Mouse (Mus musculus) granulocyte monocyte progenitor cell, adult 5-6 weeks (primary cell): ENCODE measurements at regions not wholly inside any gene's neighbourhood (a gene's known extent, or its start where the extent isn't known, plus 50 kb on each side); places are given as distances from the start of the nearest gene placed in this dataset.

Source experiments
- ATAC-seq: replicated peaks from 2 replicates; pipeline ENCODE4 v1.8.0; 2016; ENCODE audit warnings: mild to moderate bottlenecking, moderate TSS enrichment, inconsistent platforms; ENCODE audit not compliant: poor library complexity, severe bottlenecking

DNA sequence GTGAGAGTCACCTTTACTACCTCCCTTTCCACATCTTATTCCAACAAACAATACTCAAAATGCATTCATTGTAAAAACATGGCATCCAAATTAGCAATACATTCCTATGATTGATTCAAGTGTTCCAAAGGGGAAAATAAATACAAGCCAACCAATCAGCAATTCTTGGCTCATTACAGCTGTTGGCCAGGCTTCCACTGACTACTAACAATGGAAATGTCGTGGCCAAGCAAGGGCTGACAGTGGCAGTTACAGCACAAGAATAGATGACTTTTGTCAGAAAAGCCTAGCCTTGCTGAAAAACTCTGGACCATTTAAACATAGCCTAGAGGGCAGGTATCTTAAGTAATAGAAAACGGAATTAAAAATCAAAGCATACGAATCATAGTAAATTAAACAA is 148.8 kb upstream of the Ift57 start:
- no peak for ATAC-seq

DNA sequence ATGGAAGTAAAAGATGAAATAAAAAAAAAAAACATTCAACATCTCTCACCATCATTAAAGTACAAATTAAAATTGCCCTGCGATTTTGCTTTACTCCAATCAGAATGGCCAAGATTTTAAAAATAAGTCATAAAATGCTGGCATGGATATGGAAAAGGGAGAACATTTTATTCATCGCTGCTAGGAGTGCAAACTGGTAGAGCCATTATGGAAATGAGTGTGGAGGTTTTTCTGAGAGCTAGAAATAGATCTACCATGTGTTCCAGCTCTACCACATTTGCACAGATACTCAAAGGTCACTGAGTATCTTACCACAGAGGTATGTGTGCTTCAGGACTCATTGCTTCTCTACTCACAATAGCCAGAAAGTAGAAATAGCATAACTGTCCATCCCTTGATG is 129.0 kb upstream of the Ift57 start:
- no peak for ATAC-seq

DNA sequence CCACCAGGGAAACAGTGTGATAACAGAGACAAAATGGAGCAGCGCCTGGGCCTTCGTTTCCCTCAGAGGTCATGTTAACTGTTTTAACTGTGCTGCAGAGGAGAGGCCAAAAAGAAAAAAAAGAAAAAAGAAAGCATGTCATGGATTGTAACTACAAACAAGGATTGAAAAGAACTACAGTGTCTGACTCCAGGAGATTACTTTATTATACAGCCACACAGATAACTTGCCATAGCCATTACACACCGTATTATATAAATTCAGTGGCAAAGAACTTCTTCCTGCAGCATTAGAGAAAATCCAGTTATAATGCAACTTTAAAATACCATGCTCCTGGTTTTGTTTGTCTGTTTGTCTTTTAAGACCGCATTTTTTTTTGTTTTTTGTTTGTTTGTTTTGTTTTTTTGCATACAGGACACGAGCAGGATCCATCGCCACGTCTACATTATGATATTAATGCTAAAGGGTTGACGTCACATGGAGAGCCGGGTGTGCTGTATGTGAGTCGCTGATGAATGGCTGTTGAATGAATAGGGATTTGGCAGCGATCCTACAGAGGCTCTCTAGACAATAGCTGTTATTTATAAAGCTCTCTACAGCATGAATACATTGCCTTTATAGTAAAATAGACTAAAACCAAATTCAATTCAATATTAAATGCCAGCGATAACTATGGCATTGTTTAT is 126.4 kb upstream of the Ift57 start:
- ATAC-seq = no peak

GRCm38 (mm10) chr16:49573171-49573517 is 125.9 kb upstream of the Ift57 start:
- ATAC-seq = no peak

GRCm38 (mm10) chr16:49578976-49579375 is 120.1 kb upstream of the Ift57 start:
- no peak for ATAC-seq

GRCm38 (mm10) chr16:49580708-49581107 is 118.3 kb upstream of the Ift57 start:
- ATAC-seq = no peak

DNA sequence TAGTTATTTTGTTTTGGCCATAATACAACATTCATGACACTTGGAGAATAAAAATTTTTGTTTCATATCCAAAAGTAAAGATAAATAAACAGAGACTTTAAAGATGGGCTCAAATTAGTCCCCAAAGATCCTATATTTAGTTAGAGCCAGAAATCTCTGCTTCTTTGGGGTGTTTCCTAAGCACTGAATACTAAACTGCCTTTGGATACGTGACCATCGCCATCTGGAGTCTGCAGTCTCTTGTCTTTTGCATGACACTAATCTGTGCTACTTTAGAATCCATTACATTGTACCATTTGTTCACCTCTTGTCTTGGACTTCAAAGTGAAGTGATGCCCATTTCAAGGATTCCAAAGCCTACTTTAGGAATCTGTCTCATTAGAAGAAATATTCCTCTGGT is 92.5 kb upstream of the Ift57 start:
- no peak for ATAC-seq

DNA sequence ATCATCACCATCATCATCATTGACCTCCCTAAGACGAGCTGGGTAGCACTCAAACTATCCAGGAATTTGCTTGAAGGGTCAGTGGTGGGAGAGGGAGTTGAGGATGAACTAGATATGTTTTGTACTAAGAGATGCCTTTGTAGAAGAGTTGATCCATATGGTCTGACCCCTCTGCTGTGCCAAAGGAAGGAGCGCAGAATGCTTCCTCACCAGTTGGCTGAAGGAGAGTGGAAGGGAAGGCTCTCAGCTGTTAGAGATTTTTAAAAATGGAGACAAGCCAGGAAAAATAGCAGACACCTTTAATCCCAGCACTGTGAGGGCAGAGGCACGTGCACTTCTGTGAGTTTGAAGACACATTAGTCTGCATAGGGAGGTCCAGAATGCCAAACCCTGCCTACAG is 84.2 kb upstream of the Ift57 start:
- no peak for ATAC-seq

GRCm38 (mm10) chr16:49615342-49616020 is 83.6 kb upstream of the Ift57 start:
- no peak for ATAC-seq

GRCm38 (mm10) chr16:49616263-49616872 is 82.7 kb upstream of the Ift57 start:
- no peak for ATAC-seq

DNA sequence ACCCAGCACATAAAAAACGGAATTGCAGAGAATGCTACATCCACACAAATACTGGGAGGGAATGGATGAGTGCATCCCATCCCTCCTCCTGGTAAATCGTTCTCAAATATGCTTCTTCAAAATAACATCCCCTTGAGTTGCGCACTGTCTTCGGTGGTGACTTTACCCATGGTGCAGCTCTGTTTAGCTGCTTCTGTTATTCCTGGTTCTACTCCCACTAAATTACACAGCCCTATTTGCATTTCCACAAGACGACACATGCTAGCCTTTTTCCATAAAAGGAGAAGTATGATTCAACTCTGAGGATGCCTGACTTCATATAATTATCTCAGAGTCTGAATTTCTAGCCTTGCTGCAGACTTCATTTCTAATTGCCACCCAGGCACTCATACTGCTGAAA is 65.5 kb upstream of the Ift57 start:
- no peak for ATAC-seq

DNA sequence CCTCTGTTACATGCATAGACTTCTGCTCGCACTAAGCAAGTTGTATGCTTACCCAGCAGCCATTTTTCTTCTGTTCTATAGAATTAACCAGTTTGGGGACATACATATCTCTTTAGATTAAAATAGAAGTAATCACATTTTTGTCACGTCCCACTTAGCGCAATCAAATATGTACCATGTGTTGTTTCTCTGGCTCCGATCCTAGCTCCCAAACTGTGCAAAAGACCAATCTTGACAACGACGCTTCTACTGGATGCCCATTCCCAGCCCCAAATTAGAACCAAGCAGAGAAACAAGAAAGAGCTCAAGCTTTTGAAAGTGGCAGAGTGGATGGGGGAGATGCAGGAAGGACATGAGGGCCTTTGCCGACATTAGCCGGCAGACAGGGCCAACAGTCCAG is 63.5 kb upstream of the Ift57 start:
- ATAC-seq = no peak

DNA sequence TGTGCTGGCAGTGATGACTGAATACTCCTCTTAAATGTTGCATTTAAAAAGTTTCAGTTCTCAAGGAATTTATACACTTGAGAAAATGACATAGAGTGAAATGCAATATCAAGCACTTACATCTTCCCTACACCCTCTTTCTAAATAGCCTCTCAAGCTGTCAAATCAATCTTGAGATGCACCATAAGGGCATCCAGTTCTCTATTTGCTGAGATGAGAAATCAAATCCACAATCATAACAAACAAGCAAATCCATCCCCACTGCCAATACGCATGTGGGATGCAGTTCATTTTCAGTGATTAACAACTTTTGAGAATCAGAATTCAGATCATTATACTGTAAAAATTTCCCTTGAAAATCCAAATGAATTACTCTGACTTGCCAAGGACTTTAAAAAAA is 62.6 kb upstream of the Ift57 start:
- no peak for ATAC-seq

DNA sequence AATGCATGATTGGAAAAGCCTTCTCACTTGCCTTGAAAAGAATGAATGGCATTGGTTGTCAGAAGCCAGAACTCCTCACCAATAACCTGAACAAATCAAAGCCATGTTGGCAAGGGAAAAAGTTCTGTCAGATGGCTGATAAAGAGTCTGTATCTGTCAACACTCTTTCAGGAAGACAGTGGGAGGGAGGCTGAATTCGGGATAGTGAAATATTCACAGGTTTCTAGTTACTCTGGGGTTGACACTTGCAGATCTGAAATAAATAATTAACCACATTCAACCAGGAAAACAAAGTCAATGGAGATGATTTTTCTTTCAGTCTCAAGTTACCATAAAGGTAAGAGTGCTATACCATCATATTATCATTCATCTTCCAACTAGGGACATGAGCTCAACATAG is 56.3 kb upstream of the Ift57 start:
- no peak for ATAC-seq

DNA sequence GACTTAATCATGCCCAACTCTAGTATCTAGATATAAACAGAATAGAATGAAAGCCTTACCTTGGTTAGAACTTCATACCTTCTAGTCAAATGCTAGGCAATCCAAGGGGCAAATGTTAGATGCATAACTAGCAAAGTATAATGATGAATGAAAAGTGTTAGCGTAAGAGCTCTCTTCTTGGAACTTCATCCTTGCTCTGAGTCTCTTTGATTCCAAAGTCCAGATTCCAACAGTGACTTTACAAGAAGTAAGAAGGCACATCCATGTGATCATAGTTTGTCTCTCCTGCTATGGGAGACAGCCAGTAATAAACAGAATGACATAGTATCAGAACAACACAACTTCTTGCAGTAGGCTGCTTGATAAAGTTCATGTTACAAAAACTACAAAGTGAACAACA is 54.6 kb upstream of the Ift57 start:
- ATAC-seq = no peak

GRCm38 (mm10) chr16:49646479-49646878 is 52.6 kb upstream of the Ift57 start:
- ATAC-seq = no peak
